Mouse (Mus musculus): ENCODE measurements around the gene Slc26a1.

The Slc26a1 gene

GRCm38 (mm10) chr5:108691152-108691551 lies 15.8 kb upstream of the Slc26a1 start:
- no peak for DNase-seq (ENCODE audit: low spot score)

- DNase-seq (ENCODE audit: low spot score) = no peak
These were observed 13.7 kb upstream of the Slc26a1 start for GRCm38 (mm10) chr5:108689091-108689490.

GRCm38 (mm10) chr5:108680871-108681270 lies 5.5 kb upstream of the Slc26a1 start:
- no peak for DNase-seq (ENCODE audit: low spot score)

- no peak for DNase-seq (ENCODE audit: low spot score)
These were observed 4.5 kb upstream of the Slc26a1 start for GRCm38 (mm10) chr5:108679909-108680308.

GRCm38 (mm10) chr5:108678296-108678854 lies 3.0 kb upstream of the Slc26a1 start:
- no peak for DNase-seq (ENCODE audit: low spot score)

GRCm38 (mm10) chr5:108677605-108678295 lies 2.4 kb upstream of the Slc26a1 start:
- DNase-seq (ENCODE audit: low spot score) = peak; percentile 77

GRCm38 (mm10) chr5:108676772-108677498 lies 1.6 kb upstream of the Slc26a1 start:
- DNase-seq (ENCODE audit: low spot score) = no peak

- DNase-seq (ENCODE audit: low spot score) = no peak
These were observed 745 bp downstream of the Slc26a1 start for GRCm38 (mm10) chr5:108674624-108675023.

GRCm38 (mm10) chr5:108671757-108672156 lies 3.6 kb downstream of the Slc26a1 start:
- no peak for DNase-seq (ENCODE audit: low spot score)

- no peak for DNase-seq (ENCODE audit: low spot score)
These were observed 4.6 kb downstream of the Slc26a1 start for GRCm38 (mm10) chr5:108670785-108671184.

- DNase-seq (ENCODE audit: low spot score) = no peak
These were observed 5.4 kb downstream of the Slc26a1 start for GRCm38 (mm10) chr5:108669986-108670385.

- DNase-seq (ENCODE audit: low spot score) = peak; percentile 89
These were observed 6.1 kb downstream of the Slc26a1 start, which contains the start of gene Dgkq for GRCm38 (mm10) chr5:108668977-108669936. TSS of gene Dgkq (minus strand) at chr5:108669672.

GRCm38 (mm10) chr5:108668387-108668932 lies 6.9 kb downstream of the Slc26a1 start:
- DNase-seq (ENCODE audit: low spot score) = no peak

- DNase-seq (ENCODE audit: low spot score) = no peak
These were observed 8.0 kb downstream of the Slc26a1 start for GRCm38 (mm10) chr5:108667370-108667769.

- no peak for DNase-seq (ENCODE audit: low spot score)
These were observed 10.3 kb downstream of the Slc26a1 start for GRCm38 (mm10) chr5:108665066-108665465.

GRCm38 (mm10) chr5:108662772-108663171 lies 12.6 kb downstream of the Slc26a1 start:
- DNase-seq (ENCODE audit: low spot score) = no peak

- DNase-seq (ENCODE audit: low spot score) = peak; percentile 84
These were observed 14.6 kb downstream of the Slc26a1 start for GRCm38 (mm10) chr5:108660632-108661268.

GRCm38 (mm10) chr5:108659698-108660631 lies 15.4 kb downstream of the Slc26a1 start, which contains the start of gene Idua:
TSS of gene Idua (plus strand) at chr5:108660331.
- no peak for DNase-seq (ENCODE audit: low spot score)

- DNase-seq (ENCODE audit: low spot score) = no peak
These were observed 16.8 kb downstream of the Slc26a1 start for GRCm38 (mm10) chr5:108658611-108659010.

GRCm38 (mm10) chr5:108657406-108657805 lies 18.0 kb downstream of the Slc26a1 start:
- no peak for DNase-seq (ENCODE audit: low spot score)

Data from left cerebral cortex, adult 11 months (tissue).